Mouse (Mus musculus) E14TG2a.4 (cell line): Measurements from ENCODE around the gene Tns2.

Experiments
- H3K27me3 ChIP-seq: 2 replicates; pipeline ENCODE4 v1.6.1; 2014; ENCODE audit warnings: low read length, control low read depth; ENCODE audit not compliant: insufficient read depth
- H3K36me3 ChIP-seq: 2 replicates; pipeline ENCODE4 v1.6.1; 2014; ENCODE audit warnings: low read length, control low read depth; ENCODE audit not compliant: insufficient read depth
- H3K4me1 ChIP-seq: replicated peaks from 2 replicates; pipeline ENCODE4 v1.6.1; 2014; ENCODE audit warnings: low read depth, low read length, control low read depth
- H3K4me3 ChIP-seq: replicated peaks from 2 replicates; pipeline ENCODE4 v1.5.1; 2014; ENCODE audit warnings: mild to moderate bottlenecking, low read length
- H3K9me3 ChIP-seq: 2 replicates; pipeline ENCODE4 v1.6.1; 2014; ENCODE audit warnings: low read length, control low read depth
- CTCF ChIP-seq: conservative IDR thresholded peaks from 2 replicates; pipeline ENCODE4 v1.5.1; 2014; ENCODE audit warnings: low read length
- NANOG ChIP-seq: IDR thresholded peaks from 2 replicates; pipeline ENCODE4 v1.6.1; 2014; ENCODE audit warnings: borderline replicate concordance, low read length, mixed read lengths
- POU5F1 ChIP-seq: IDR thresholded peaks from 2 replicates; pipeline ENCODE4 v1.6.1; 2014; ENCODE audit warnings: low read length, borderline replicate concordance

Tns2 gene

DNA sequence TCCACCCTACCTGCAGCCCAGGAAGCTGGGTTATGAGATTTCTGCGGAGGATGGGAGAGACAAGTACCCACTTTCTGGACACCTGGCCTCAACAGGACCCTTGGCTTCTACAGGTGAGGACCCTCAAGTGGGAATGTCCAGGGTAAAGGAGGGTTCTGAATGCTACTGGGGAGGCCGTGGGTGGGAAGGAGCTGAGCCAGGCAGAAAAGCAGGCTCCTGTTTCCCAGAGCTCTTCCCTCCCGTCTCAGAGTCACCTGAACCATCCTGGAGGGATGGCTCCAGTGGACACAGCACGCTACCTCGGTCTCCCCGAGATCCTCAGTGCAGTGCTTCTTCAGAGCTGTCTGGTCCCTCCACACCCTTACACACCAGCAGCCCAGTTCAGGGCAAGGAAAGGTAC is 12.0 kb downstream of the Tns2 start:
- Histone ChIP-seq H3K9me3 (no peaks in the 10 kb centered on the region), H3K36me3 (peaks cover 38% of the 10 kb centered on the region), H3K4me1 (peaks cover 53% of the 10 kb centered on the region), H3K27me3 (peaks cover 14% of the 10 kb centered on the region), H3K4me3 (no peak overlapping the region)
- no peak for TF ChIP-seq CTCF
- TF ChIP-seq NANOG: no peak
- no peak for TF ChIP-seq POU5F1

GRCm38 (mm10) chr15:102112827-102113226 is 12.6 kb downstream of the Tns2 start:
- H3K4me1 ChIP-seq: peaks cover 50% of the 10 kb centered on the region
- H3K27me3 ChIP-seq: peaks cover 8% of the 10 kb centered on the region
- TF ChIP-seq NANOG (no peak), POU5F1 (no peak), CTCF (no peak)
- H3K9me3 ChIP-seq: no peaks in the 10 kb centered on the region
- H3K4me3 ChIP-seq: no peak overlapping the region
- H3K36me3 ChIP-seq: peaks cover 44% of the 10 kb centered on the region

GRCm38 (mm10) chr15:102113674-102114073 is 13.5 kb downstream of the Tns2 start:
- H3K27me3 ChIP-seq: peaks cover 8% of the 10 kb centered on the region
- H3K4me3 ChIP-seq: no peak overlapping the region
- TF ChIP-seq NANOG: no peak
- no peak for TF ChIP-seq CTCF
- no peak for TF ChIP-seq POU5F1
- peaks cover 53% of the 10 kb centered on the region for H3K36me3 ChIP-seq
- H3K4me1 ChIP-seq: peaks cover 41% of the 10 kb centered on the region
- H3K9me3 ChIP-seq: no peaks in the 10 kb centered on the region

DNA sequence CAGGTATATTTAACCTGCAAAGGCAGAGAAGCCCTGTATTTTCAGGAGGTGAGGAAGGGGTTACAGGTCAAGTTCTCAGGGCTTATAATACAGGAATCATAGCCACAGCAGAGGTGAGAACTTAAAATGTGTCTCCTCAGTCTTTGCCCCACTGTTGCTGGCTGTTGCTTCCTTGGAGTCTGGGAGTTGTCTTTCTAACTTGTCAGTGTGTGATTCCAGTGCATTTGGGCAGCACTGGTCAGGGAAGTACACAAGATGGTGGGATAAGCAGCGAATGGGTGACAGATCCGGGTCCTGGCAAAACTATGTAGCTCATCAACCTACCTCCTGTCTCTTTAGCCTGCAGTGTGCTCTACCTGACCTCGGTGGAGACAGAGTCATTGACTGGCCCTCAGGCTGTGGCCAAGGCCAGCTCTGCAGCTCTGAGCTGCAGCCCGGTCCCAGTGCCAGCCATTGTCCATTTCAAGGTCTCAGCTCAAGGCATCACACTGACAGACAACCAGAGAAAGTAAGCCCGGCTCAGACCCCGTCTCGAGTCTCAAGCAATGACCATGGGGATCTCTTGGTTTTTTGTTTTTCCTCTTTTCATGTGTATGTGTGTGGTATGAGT is 14.5 kb downstream of the Tns2 start:
- Histone ChIP-seq H3K27me3 (peaks cover 8% of the 10 kb centered on the region), H3K9me3 (no peaks in the 10 kb centered on the region), H3K4me3 (no peak overlapping the region), H3K4me1 (peaks cover 39% of the 10 kb centered on the region), H3K36me3 (peaks cover 63% of the 10 kb centered on the region)
- TF ChIP-seq POU5F1 (no peak), CTCF (no peak), NANOG (no peak)

- peaks cover 74% of the 10 kb centered on the region for H3K36me3 ChIP-seq
- peaks cover 42% of the 10 kb centered on the region for H3K4me1 ChIP-seq
- peak overlapping the region; percentile 41 for H3K4me3 ChIP-seq
- H3K9me3 ChIP-seq: no peaks in the 10 kb centered on the region
- TF ChIP-seq NANOG: no peak
- no peak for TF ChIP-seq CTCF
- no peak for TF ChIP-seq POU5F1
- peaks cover 8% of the 10 kb centered on the region for H3K27me3 ChIP-seq
These were observed 15.6 kb downstream of the Tns2 start for GRCm38 (mm10) chr15:102115731-102116231.

DNA sequence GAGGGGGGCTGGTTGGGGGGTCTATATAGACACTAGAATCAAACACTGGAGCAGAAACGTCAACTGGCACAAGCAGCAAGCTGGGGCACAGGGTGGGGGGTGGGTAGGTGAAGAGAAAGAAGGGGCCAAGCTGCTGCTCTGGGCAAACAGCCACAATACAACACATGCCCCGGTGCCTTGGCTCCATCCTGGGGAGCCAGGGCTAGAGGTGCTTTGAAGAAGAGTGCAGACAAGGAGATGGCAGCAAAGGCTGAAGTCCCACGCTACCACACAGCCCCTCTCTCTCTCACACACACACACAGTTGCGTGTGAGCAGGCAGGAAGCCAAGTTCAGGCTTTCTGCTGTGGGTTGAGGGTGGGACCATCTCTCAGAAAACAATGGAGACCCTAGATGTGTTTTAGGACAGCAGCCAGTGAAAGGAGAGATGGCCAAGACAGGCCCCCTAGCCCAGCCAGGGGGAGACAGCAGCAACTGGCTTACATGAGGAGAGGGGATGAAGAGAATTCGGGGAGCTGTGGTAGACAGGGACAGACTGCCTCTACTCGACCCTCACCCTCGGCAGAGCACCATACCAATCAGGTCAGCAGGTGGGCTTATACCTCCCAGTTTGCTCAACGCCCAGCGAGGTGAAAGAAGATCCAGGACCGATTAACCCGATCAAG is 16.7 kb downstream of the Tns2 start:
- Histone ChIP-seq H3K4me1 (peaks cover 34% of the 10 kb centered on the region), H3K27me3 (peaks cover under 1% of the 10 kb centered on the region; the same call in 1 of the 2 replicates), H3K9me3 (no peaks in the 10 kb centered on the region), H3K4me3 (no peak overlapping the region), H3K36me3 (peaks cover 80% of the 10 kb centered on the region)
- no peak for TF ChIP-seq POU5F1
- TF ChIP-seq NANOG: no peak
- TF ChIP-seq CTCF: no peak

DNA sequence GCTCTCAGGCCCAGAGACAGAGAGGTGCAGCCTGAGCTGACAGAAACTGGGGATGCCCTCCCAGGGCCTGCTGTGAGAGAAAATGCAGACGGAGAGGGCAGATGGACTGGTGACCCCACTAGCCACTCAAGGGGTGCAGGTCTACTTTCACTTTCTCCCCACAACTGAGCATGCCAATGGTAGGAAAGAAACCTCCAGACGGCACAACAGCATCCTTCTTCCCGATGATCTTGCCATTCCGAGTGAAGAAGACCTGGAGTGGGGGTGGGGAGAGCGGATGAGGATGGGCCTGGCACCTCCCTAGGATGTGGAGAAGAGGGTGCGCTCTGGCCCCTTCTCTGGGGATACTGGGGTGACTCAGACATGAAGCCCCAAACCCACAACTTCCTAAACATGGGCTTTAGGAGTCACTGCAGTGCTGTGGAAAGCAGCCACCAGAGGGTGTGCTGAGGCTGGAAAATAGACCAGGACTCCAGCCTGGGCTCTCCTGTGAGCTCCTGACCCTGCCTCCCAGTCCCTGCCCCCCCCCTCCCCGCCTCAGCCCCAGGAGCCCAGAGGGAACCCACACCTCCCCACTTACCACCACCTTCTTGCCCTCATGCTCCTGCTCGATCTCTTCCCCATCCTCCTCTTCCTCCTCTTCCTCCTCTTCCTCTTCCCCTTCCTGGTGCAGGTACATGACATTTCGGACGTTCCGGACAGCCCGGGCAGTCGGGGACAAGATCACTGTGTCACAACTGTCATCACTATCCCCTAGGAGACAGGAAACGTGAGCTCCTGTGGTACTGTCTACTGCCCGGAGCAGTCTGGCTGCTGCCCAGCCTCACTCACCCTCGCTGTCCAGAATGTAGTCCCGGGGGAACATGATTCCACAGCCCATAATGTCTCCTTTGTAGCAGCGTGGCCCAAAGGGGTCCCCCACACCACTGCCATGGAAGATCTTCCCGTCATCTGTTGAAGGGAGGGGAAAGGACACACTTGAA is 17.5 kb downstream of the Tns2 start:
- Histone ChIP-seq H3K4me3 (no peak overlapping the region), H3K9me3 (no peaks in the 10 kb centered on the region), H3K4me1 (peaks cover 34% of the 10 kb centered on the region), H3K36me3 (peaks cover 85% of the 10 kb centered on the region), H3K27me3 (no peaks in the 10 kb centered on the region; the same call in 1 of the 2 replicates)
- TF ChIP-seq POU5F1 (no peak), NANOG (no peak), CTCF (no peak; the same call in 1 of the 2 replicates)

- H3K4me1 ChIP-seq: peaks cover 34% of the 10 kb centered on the region
- no peaks in the 10 kb centered on the region for H3K9me3 ChIP-seq
- TF ChIP-seq POU5F1 (no peak), CTCF (no peak), NANOG (no peak)
- H3K27me3 ChIP-seq: no peaks in the 10 kb centered on the region
- H3K4me3 ChIP-seq: no peak overlapping the region
- peaks cover 85% of the 10 kb centered on the region for H3K36me3 ChIP-seq
These were observed 18.4 kb downstream of the Tns2 start for GRCm38 (mm10) chr15:102118591-102118990.
